Mouse (Mus musculus): Measurements from ENCODE around the gene Gm11027. TPM values are rescaled to one million over a fixed set of nuclear protein-coding genes. Genes with fewer than 3 reads are reported as not detected.

Gene Gm11027
- total RNA-seq, 2 experiments from 2014 or later = not detected

- no peak for DNase-seq
Observed at GRCm38 (mm10) chr12:116280149-116280652, 5.0 kb downstream of the Gm11027 start.

GRCm38 (mm10) chr12:116280653-116281364 is 5.6 kb downstream of the Gm11027 start, which contains the start of gene Esyt2:
Esyt2 (plus strand) TSS chr12:116281196.
- DNase-seq = peak; percentile 100

GRCm38 (mm10) chr12:116281427-116282281 is 6.5 kb downstream of the Gm11027 start:
- peak; percentile 74 for DNase-seq

- no peak for DNase-seq
Observed at GRCm38 (mm10) chr12:116282856-116283255, 7.7 kb downstream of the Gm11027 start.

- no peak for DNase-seq
Observed at GRCm38 (mm10) chr12:116283511-116283910, 8.3 kb downstream of the Gm11027 start.

GRCm38 (mm10) chr12:116293185-116293584 is 18.0 kb downstream of the Gm11027 start:
- DNase-seq = no peak

GRCm38 (mm10) chr12:116293599-116294292 is 18.6 kb downstream of the Gm11027 start:
- DNase-seq = no peak

- DNase-seq = no peak
Observed at GRCm38 (mm10) chr12:116299906-116300305, 24.7 kb downstream of the Gm11027 start.

GRCm38 (mm10) chr12:116302181-116302580 is 27.0 kb downstream of the Gm11027 start:
- DNase-seq = no peak

- DNase-seq = peak; percentile 15
Observed at GRCm38 (mm10) chr12:116306042-116306441, 30.9 kb downstream of the Gm11027 start.

GRCm38 (mm10) chr12:116307870-116308269 is 32.7 kb downstream of the Gm11027 start:
- DNase-seq = no peak

GRCm38 (mm10) chr12:116308612-116309011 is 33.4 kb downstream of the Gm11027 start:
- no peak for DNase-seq

GRCm38 (mm10) chr12:116313816-116314215 is 38.6 kb downstream of the Gm11027 start:
- no peak for DNase-seq

- DNase-seq = no peak
Observed at GRCm38 (mm10) chr12:116315498-116315897, 40.3 kb downstream of the Gm11027 start.

- DNase-seq = no peak
Observed at GRCm38 (mm10) chr12:116317818-116318217, 42.6 kb downstream of the Gm11027 start.

Small RNA genes lying within 50 kb of the gene (microRNA-seq; reads per million reads assigned to microRNA genes)
- not detected for gene Gm23190

Other genes starting within 250 kb of the Gm11027 start
- 10 to 100 TPM; 33.8 to 49.5 TPM for gene Zfp386, start 227.7 kb upstream of the Gm11027 start, total RNA-seq (2021)
- gene Vipr2, start 197.7 kb upstream of the Gm11027 start, total RNA-seq (2021) = under 1 TPM; 0.67 to 0.78 TPM
- 10 to 100 TPM; 11.8 to 12.1 TPM for gene Wdr60, start 12.4 kb upstream of the Gm11027 start, total RNA-seq (2021)
- 10 to 100 TPM; 42.2 to 46.8 TPM for gene Esyt2, start 5.8 kb downstream of the Gm11027 start, total RNA-seq (2021)
- gene Ncapg2, start 130.0 kb downstream of the Gm11027 start, total RNA-seq (2021) = 10 to 100 TPM; 22.1 to 23.0 TPM
- gene Ptprn2, start 210.3 kb downstream of the Gm11027 start, total RNA-seq (2021) = 10 to 100 TPM; 13.1 to 17.2 TPM